Mouse (Mus musculus): ENCODE measurements at regions not wholly inside any gene's neighbourhood (a gene's known extent, or its start where the extent isn't known, plus 50 kb on each side); places are given as distances from the start of the nearest gene placed in this dataset.

DNA sequence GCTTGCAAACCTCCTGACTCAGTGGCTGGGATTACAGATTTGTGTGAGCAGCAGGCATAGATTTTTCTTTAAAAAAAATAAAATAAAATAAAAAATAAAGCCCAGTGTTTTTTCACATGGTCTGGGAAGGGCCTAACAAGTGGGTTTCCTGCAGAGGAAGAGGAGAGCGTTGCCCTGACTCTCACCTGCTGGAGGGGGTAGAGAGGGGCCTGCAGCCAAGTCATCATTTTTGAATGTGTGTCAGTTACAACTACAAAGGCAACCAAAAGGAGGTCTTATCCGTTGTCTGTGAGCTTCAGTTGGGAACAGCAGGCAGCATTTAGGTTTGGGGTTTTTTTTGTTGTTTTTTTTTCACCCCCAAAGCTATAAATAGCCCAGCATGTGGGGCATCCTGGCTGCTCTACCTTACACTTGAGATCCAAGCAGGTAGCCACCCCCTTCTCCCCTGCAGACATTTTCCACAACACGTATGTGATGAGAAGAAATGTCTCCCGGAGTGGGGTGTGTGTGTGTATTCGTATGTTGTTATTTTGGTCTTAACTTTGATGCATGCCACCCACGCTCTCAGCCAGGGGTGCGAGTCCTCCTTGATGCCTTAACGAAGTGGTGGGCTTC is 285.7 kb upstream of the 4930412O13Rik start:
- TF ChIP-seq CTCF (IDR thresholded peaks at IDR 0.05; ENCODE audit: low read depth) (no peak), EP300 (optimal IDR thresholded peaks at IDR 0.05) (no peak)

Measured in stomach, postnatal 0 days (tissue).